Mouse (Mus musculus): Measurements from ENCODE around the gene Hoxa9.
A peak's percentile ranks its signal among the peaks of the same experiment; 100 is the strongest.

Gene Hoxa9

DNA sequence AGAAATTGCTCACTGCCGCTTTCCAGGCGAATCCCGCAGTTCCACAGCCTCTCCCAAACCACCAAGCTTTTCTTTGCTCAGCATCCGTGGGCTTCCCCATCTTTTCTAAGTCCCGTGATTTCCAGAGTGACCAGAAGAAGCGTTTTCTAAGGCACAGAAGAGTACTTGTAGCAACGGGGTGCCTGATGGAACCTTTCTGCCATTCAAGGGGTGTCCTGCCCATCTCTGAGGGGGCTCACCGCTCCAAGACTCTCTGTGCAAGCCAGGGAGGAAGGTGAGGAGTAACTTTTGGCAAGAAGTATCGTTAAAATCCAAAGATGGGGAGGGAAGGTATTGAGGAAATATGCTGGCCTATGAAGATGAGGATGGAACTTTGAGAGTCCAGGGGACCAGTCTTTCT, 53.1 kb downstream of the Hoxa9 start:
- no peak for DNase-seq

DNA sequence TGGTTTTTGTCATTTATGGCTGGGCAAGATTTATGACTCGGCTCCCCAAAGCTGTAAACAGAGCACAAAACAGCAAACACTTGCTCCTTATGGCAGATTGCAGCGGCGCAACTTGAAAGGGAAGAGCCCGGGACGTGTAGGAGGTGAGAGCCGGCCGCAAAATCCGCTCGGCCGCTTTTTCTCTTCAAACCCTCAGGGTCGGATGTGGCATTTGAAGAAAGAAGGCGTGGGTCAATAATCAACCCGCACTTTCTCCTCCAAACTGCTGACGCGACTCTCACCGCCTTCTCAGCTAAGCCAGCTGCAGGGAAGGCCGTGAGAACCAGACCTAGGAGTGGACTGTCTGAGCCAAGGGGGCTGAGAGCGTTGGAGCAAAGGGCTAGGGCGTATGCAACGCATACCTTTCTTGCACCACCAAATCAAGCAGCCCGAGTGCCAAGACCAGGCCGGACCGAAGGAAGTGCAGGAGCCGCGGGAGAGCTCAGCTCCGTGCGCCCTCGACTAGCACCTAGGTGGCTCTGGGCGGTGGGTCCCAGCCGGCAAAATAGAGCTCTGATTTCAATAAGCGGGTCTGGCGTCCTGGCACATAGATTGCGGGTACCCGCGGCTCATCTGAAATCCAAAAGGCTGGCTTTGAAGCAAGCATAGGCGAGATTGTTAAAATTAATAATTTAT, 53.7 kb downstream of the Hoxa9 start, which contains the start of gene 5730596B20Rik:
5730596B20Rik (plus strand) TSS at position 438 of the 675 bp plus-strand sequence.
- peak; percentile 60 for DNase-seq

DNA sequence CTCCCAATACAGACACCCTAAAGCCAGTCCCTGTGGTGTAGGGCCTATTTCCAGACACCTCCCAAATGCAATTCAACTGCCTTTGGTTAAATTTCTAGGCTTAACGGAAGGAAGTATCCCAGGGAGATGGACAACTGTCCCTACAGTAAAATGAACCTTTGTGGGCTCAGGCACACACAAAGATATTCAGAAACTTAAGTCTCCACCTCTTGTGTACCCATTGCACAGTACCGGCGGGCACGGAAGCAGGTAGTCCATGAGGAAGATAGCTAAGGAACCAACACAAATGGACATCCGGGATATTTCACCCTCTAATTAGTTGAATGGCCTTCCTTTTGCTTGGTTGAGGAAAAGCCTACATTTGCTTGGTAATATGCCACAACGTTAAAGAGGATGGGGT, 54.5 kb downstream of the Hoxa9 start:
- DNase-seq = no peak

DNA sequence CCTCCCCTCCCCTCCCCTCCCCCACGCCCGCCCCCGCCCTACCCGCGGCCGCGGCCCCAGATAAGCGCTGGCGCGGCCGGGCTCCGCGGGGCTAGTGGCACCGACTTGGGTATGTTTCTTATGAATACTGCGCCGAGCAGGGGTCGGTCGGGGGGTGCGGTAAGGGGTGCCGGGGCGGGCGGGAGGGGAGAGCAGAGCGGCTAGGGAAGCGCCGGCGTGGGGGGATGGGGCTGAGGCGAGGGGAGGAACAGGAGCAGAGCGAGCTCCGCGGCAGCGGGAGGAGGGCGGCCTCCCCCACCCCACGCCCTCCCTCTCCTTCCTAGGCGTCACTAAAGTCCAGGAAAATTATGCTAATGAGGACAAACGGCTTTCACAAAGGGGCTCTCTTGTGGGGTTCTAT, 55.0 kb downstream of the Hoxa9 start:
- peak; percentile 89 for DNase-seq

DNA sequence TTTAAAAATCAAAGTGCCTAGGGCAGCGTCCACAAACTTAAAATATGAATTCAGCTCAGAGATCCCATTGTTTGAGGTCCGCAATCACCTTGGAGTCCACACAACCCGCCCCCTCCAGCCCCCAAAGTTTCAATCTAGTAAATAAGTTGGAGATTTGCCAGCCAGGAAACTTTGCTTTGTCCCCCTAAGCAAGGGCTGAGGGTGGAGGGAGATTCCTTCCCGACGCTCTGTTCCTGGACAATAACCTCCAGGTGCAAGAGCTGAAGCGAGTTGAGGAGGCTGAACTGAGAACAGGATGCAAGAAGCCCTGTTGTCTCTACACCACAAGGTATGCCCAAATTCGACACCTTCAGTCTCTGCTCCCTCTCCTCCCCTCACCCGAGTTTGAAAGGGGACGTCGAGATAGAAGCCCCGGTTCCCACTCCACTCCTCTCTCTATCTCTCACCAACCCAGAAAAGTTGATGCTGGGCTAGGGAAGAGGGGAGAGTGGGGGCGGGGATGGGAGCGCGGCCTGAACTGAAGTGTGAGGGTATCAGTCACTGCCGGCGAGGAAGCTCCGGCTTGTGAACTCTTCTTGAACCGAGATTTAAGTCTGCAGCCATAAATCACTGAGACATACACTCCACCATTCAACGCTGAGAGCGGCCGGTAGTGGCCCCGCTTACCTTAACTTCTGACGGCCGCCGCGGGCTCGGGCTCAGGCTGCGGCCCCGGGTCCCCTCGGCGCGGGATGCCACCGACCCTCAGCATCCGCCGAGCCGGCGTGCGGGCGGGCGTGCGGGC, 55.7 kb downstream of the Hoxa9 start:
- peak; percentile 82 for DNase-seq

DNA sequence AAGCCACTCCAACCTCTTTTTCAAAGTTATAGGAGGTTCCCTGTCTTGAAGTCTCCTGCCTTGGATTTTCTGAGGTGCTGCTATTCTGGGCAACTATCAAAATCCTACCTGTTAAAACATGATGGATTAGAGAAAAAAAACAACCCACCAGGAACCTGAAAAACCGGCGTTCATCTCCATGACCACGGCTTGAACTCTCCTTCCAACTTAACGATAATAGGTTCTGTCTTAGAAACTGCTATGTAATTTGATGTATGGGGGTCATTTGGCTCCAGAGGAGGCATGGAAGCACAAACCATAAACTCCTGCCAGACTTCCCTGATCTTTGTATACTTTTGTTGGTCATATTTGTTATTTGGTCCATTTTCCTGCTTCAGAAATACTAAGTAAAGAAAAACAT, 57.2 kb downstream of the Hoxa9 start:
- no peak for DNase-seq

Data from lung, postnatal 10 days (tissue).